Mouse (Mus musculus): ENCODE measurements around the gene Tbc1d17. TPM values are rescaled to one million over a fixed set of nuclear protein-coding genes. Genes with fewer than 3 reads are reported as not detected.
A peak's percentile ranks its signal among the peaks of the same experiment; 100 is the strongest.

Gene Tbc1d17
- total RNA-seq, 2 experiments from 2014 or later = 44.3 to 47.0 TPM

- intact Hi-C loops (cut with DNase I) = no loop called here
- no peak for DNase-seq (ENCODE audit: low spot score)
These were observed 10.8 kb downstream of the Tbc1d17 start for GRCm38 (mm10) chr7:44838073-44838472.

GRCm38 (mm10) chr7:44836423-44837053, 12.3 kb downstream of the Tbc1d17 start:
- DNase-seq (ENCODE audit: low spot score) = no peak
- intact Hi-C loops (cut with DNase I) = no loop called here

- intact Hi-C loops (cut with DNase I) = no loop called here
- DNase-seq (ENCODE audit: low spot score) = no peak
These were observed 12.9 kb downstream of the Tbc1d17 start for GRCm38 (mm10) chr7:44836016-44836404.

GRCm38 (mm10) chr7:44835373-44836015, 13.4 kb downstream of the Tbc1d17 start:
- intact Hi-C loops (cut with DNase I) = no loop called here
- DNase-seq (ENCODE audit: low spot score) = no peak

GRCm38 (mm10) chr7:44832763-44833162, 16.1 kb downstream of the Tbc1d17 start:
- DNase-seq (ENCODE audit: low spot score) = no peak
- intact Hi-C loops (cut with DNase I) = no loop called here

GRCm38 (mm10) chr7:44828706-44829105, 20.2 kb downstream of the Tbc1d17 start:
- intact Hi-C loops (cut with DNase I) = loop anchor here (10.0 kb wide), 1 partner anchor 174 kb away; no protein-coding TSS in a partner anchor
- no peak for DNase-seq (ENCODE audit: low spot score)

GRCm38 (mm10) chr7:44826771-44827170, 22.1 kb downstream of the Tbc1d17 start:
- intact Hi-C loops (cut with DNase I) = loop anchor here (10.0 kb wide), 1 partner anchor 172 kb away; no protein-coding TSS in a partner anchor
- no peak for DNase-seq (ENCODE audit: low spot score)

GRCm38 (mm10) chr7:44824872-44825271, 24.0 kb downstream of the Tbc1d17 start:
- DNase-seq (ENCODE audit: low spot score) = no peak
- intact Hi-C loops (cut with DNase I) = loop anchor here (2.0 to 10.0 kb wide), 2 partner anchors 100 to 170 kb away; no protein-coding TSS in a partner anchor

GRCm38 (mm10) chr7:44823409-44823808, 25.5 kb downstream of the Tbc1d17 start:
- intact Hi-C loops (cut with DNase I) = loop anchor here (10.0 kb wide), 1 partner anchor 169 kb away; no protein-coding TSS in a partner anchor
- DNase-seq (ENCODE audit: low spot score) = no peak

GRCm38 (mm10) chr7:44821666-44822448, 27.0 kb downstream of the Tbc1d17 start:
- intact Hi-C loops (cut with DNase I) = loop anchor here (10.0 kb wide), 1 partner anchor 167 kb away; no protein-coding TSS in a partner anchor
- no peak for DNase-seq (ENCODE audit: low spot score)

GRCm38 (mm10) chr7:44820525-44820924, 28.4 kb downstream of the Tbc1d17 start:
- intact Hi-C loops (cut with DNase I) = loop anchor here (10.0 kb wide), 1 partner anchor 166 kb away; no protein-coding TSS in a partner anchor
- no peak for DNase-seq (ENCODE audit: low spot score)

GRCm38 (mm10) chr7:44819863-44820262, 29.0 kb downstream of the Tbc1d17 start:
- DNase-seq (ENCODE audit: low spot score) = no peak
- intact Hi-C loops (cut with DNase I) = loop anchor here (2.0 to 10.0 kb wide), 2 partner anchors 73 to 165 kb away; no protein-coding TSS in a partner anchor

- DNase-seq (ENCODE audit: low spot score) = no peak
- intact Hi-C loops (cut with DNase I) = loop anchor here (2.0 kb wide), 1 partner anchor 73 kb away; no protein-coding TSS in a partner anchor
These were observed 29.5 kb downstream of the Tbc1d17 start for GRCm38 (mm10) chr7:44819391-44819790.

- DNase-seq (ENCODE audit: low spot score) = no peak
- intact Hi-C loops (cut with DNase I) = loop anchor here (2.0 kb wide), 1 partner anchor 72 kb away; no protein-coding TSS in a partner anchor
These were observed 30.1 kb downstream of the Tbc1d17 start for GRCm38 (mm10) chr7:44818751-44819235.

- intact Hi-C loops (cut with DNase I) = loop anchor here (2.0 kb wide), 1 partner anchor 71 kb away; no protein-coding TSS in a partner anchor
- no peak for DNase-seq (ENCODE audit: low spot score)
These were observed 30.7 kb downstream of the Tbc1d17 start for GRCm38 (mm10) chr7:44818164-44818563.

GRCm38 (mm10) chr7:44817441-44817840, 31.4 kb downstream of the Tbc1d17 start:
- intact Hi-C loops (cut with DNase I) = no loop called here
- no peak for DNase-seq (ENCODE audit: low spot score)

GRCm38 (mm10) chr7:44816470-44817021, 32.3 kb downstream of the Tbc1d17 start, which contains the start of gene Atf5:
Gene Atf5 (minus strand): TSS chr7:44816658.
- intact Hi-C loops (cut with DNase I) = no loop called here
- DNase-seq (ENCODE audit: low spot score) = peak; percentile 60

- intact Hi-C loops (cut with DNase I) = no loop called here
- DNase-seq (ENCODE audit: low spot score) = peak; percentile 98
These were observed 33.0 kb downstream of the Tbc1d17 start, which contains the start of the genes Nup62 and Il4i1 for GRCm38 (mm10) chr7:44815721-44816469. Gene Nup62 (plus strand): TSS chr7:44816088. Gene Il4i1 (plus strand): TSS chr7:44816387.
